Mouse (Mus musculus) embryonic facial prominence, embryonic 15.5 days (tissue): ENCODE data around the gene Gp1bb. TPM values are rescaled to one million over a fixed set of nuclear protein-coding genes. Genes with fewer than 3 reads are reported as not detected.

Experiments used
- ATAC-seq: fragments of 200-750 bp; cut with Nextera tagmentation; 2 replicates; pipeline ENCODE4 v1.8.0; 2017; ENCODE audit warnings: low read depth, moderate TSS enrichment; ENCODE audit not compliant: insufficient number of reproducible peaks, low FRiP score, low TSS enrichment
- H3K27ac ChIP-seq: fragments of 300-500 bp; sonication (generic); replicated peaks from 2 replicates; pipeline ENCODE4 v1.5.1; 2015; ENCODE audit warnings: mild to moderate bottlenecking, inconsistent platforms
- H3K27me3 ChIP-seq: fragments of 300-500 bp; sonication (generic); 2 replicates; pipeline ENCODE4 v1.6.1; 2015; ENCODE audit warnings: inconsistent platforms
- H3K36me3 ChIP-seq: fragments of 300-500 bp; sonication (generic); 2 replicates; pipeline ENCODE4 v1.6.1; 2015; ENCODE audit warnings: mild to moderate bottlenecking, inconsistent platforms
- H3K4me1 ChIP-seq: fragments of 300-500 bp; sonication (generic); 2 replicates; pipeline ENCODE4 v1.6.1; 2015; ENCODE audit warnings: inconsistent platforms
- H3K4me2 ChIP-seq: fragments of 300-500 bp; sonication (generic); replicated peaks from 2 replicates; pipeline ENCODE4 v1.6.1; 2015; ENCODE audit warnings: mild to moderate bottlenecking, inconsistent platforms
- H3K4me3 ChIP-seq: fragments of 300-500 bp; sonication (generic); replicated peaks from 2 replicates; pipeline ENCODE4 v1.5.1; 2015; ENCODE audit warnings: mild to moderate bottlenecking, inconsistent platforms
- H3K9ac ChIP-seq: fragments of 300-500 bp; sonication (generic); 2 replicates; pipeline ENCODE4 v1.6.1; 2015; ENCODE audit warnings: inconsistent platforms
- H3K9me3 ChIP-seq: fragments of 300-500 bp; sonication (generic); replicated peaks from 2 replicates; pipeline ENCODE4 v1.6.1; 2016; ENCODE audit warnings: inconsistent platforms
- WGBS: fragments of 180-500 bp; shearing (Covaris S2); methylation state at CpG from one replicate; pipeline ENCODE4 v1.1.7; 2015; 5-methylcytosine and 5-hydroxymethylcytosine counted together
- polyA plus RNA-seq: library from polyadenylated mRNA; unstranded; fragments of >200 nt; fragmentation: Nextera tagmentation; extraction: Ambion mirVana; gene quantifications from 2 replicates; pipeline ENCODE4 v1.2.1, GENCODE M21; 2015

Gp1bb gene
- polyA plus RNA-seq, 1 experiment from 2014 or later: 2.8 TPM

GRCm38 (mm10) chr16:18577071-18577470 lies 45.1 kb downstream of the Gp1bb start:
- Histone ChIP-seq H3K36me3 (no peaks in the 10 kb centered on the region), H3K9me3 (no peaks in the 10 kb centered on the region), H3K4me3 (no peak overlapping the region), H3K27me3 (peaks cover 29% of the 10 kb centered on the region), H3K9ac (no peak overlapping the region), H3K4me1 (peaks cover 23% of the 10 kb centered on the region), H3K4me2 (no peak overlapping the region), H3K27ac (no peak overlapping the region)
- 27% methylated on average over 3 of the region's 3 CpGs for WGBS
- ATAC-seq: no peak

- ATAC-seq: no peak
- Histone ChIP-seq H3K4me3 (no peak overlapping the region), H3K36me3 (no peaks in the 10 kb centered on the region), H3K9me3 (no peaks in the 10 kb centered on the region), H3K9ac (no peak overlapping the region), H3K27me3 (peaks cover under 1% of the 10 kb centered on the region; the same call in 1 of the 2 replicates), H3K27ac (no peak overlapping the region), H3K4me2 (no peak overlapping the region), H3K4me1 (peaks cover 12% of the 10 kb centered on the region)
- 66% methylated on average over 8 of the region's 8 CpGs for WGBS
These were observed 48.0 kb downstream of the Gp1bb start for GRCm38 (mm10) chr16:18574196-18574595.

Other genes starting within 250 kb of the Gp1bb start
- gene Txnrd2, start 196.0 kb downstream of the Gp1bb start, polyA plus RNA-seq: 17.0 and 18.2 TPM in 2 replicates
- 109 and 116 TPM in 2 replicates for gene Comt, start 195.6 kb downstream of the Gp1bb start, polyA plus RNA-seq
- 15.1 and 18.7 TPM in 2 replicates for gene Gnb1l, start 123.7 kb downstream of the Gp1bb start, polyA plus RNA-seq
- gene Rtl10, start 123.5 kb downstream of the Gp1bb start, polyA plus RNA-seq: 3.5 and 4.5 TPM in 2 replicates
- gene Tbx1, start 31.7 kb downstream of the Gp1bb start, polyA plus RNA-seq: 24.0 and 24.3 TPM in 2 replicates
- 7.2 and 7.8 TPM in 2 replicates for gene Gm49601, start 4.0 kb upstream of the Gp1bb start, polyA plus RNA-seq
- gene Sept5, start 7.6 kb upstream of the Gp1bb start, polyA plus RNA-seq: 51.1 and 64.8 TPM in 2 replicates
- 35.1 and 37.1 TPM in 2 replicates for gene Cldn5, start 154.4 kb upstream of the Gp1bb start, polyA plus RNA-seq
- gene Ufd1, start 189.4 kb upstream of the Gp1bb start, polyA plus RNA-seq: 86.8 and 90.9 TPM in 2 replicates
- gene Cdc45, start 189.6 kb upstream of the Gp1bb start, polyA plus RNA-seq: 34.5 and 36.9 TPM in 2 replicates
- 46.5 and 50.6 TPM in 2 replicates for gene 2510002D24Rik, start 214.2 kb upstream of the Gp1bb start, polyA plus RNA-seq
- gene Gm28539, start 214.2 kb upstream of the Gp1bb start, polyA plus RNA-seq: not detected in 2 replicates